Mouse (Mus musculus): ENCODE measurements at regions not wholly inside any gene's neighbourhood (a gene's known extent, or its start where the extent isn't known, plus 50 kb on each side); places are given as distances from the start of the nearest gene placed in this dataset.
"Not testable (repeated sequence)": the region's sequence is repeated elsewhere in the genome, so short reads cannot be mapped to it uniquely, and the experiment has no call there.

DNA sequence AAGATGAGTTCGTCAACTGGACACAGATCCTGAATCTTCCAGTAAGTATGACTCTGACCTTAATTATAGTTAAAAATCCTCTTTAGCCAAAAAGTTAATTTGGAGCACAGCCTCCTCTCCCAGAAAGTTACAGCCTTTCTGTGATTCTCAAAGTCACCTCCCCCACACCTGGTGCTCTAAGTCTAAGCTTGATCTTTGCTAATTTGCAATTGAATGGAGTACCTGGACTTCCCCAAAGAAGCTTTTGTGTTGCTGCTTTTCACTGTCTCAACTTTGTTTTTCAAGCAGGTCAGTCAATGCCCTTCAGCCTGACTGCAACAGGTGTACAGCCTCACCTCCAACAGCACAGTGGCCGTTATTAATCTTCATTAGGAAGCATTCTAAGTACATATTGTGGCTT, 1015.2 kb upstream of the Tmeff2 start:
- H3K9ac ChIP-seq (ENCODE audit: insufficient read depth, low read depth, low read length, poor library complexity, severe bottlenecking); H3K4me3 ChIP-seq (ENCODE audit: insufficient read depth in 1 of 2, low read depth in 1 of 2, low read length in 2 of 2, poor library complexity in 1 of 2, severe bottlenecking in 1 of 2); DNase-seq (ENCODE audit: low read depth, low spot score); H3K4me1 ChIP-seq (ENCODE audit: control insufficient read depth in 2 of 2, insufficient read depth in 2 of 2, low read length in 2 of 2, poor library complexity in 1 of 2); in situ Hi-C loops (cut with MboI; ENCODE audit: low sequenced_read_pairs in 2 of 2, unreplicated experiment in 2 of 2); H3K9me3 ChIP-seq (ENCODE audit: control insufficient read depth, insufficient read depth, low read depth, low read length); H3K36me3 ChIP-seq (ENCODE audit: control insufficient read depth, insufficient read depth, low read length, poor library complexity, severe bottlenecking): not testable (repeated sequence)
- H3K27ac ChIP-seq (ENCODE audit: insufficient read depth, low read depth, low read length, poor library complexity, severe bottlenecking) = peak overlapping the region; percentile 80

Measured in ES-E14 (cell line).